Mouse (Mus musculus) hindbrain, embryonic 15.5 days (tissue): ENCODE data around the gene 9430097D07Rik. TPM values are rescaled to one million over a fixed set of nuclear protein-coding genes. Genes with fewer than 3 reads are reported as not detected.
A peak's percentile ranks its signal among the peaks of the same experiment; 100 is the strongest.

ENCODE experiments used
- ATAC-seq: fragments of 200-750 bp; cut with Nextera tagmentation; 2 replicates; pipeline ENCODE4 v1.8.0; 2017; ENCODE audit warnings: low read depth, moderate number of reproducible peaks, moderate TSS enrichment; ENCODE audit not compliant: low FRiP score
- H3K27ac ChIP-seq: fragments of 300-500 bp; sonication (generic); replicated peaks from 2 replicates; pipeline ENCODE4 v1.5.1; 2015; ENCODE audit warnings: mild to moderate bottlenecking, inconsistent platforms
- H3K27me3 ChIP-seq: fragments of 300-500 bp; sonication (generic); 2 replicates; pipeline ENCODE4 v1.6.1; 2015; ENCODE audit warnings: control low read depth, inconsistent platforms
- H3K36me3 ChIP-seq: fragments of 300-500 bp; sonication (generic); 2 replicates; pipeline ENCODE4 v1.6.1; 2015; ENCODE audit warnings: control low read depth, inconsistent platforms
- H3K4me1 ChIP-seq: fragments of 300-500 bp; sonication (generic); replicated peaks from 2 replicates; pipeline ENCODE4 v1.6.1; 2015; ENCODE audit warnings: control low read depth, inconsistent platforms
- H3K4me2 ChIP-seq: fragments of 300-500 bp; sonication (generic); 2 replicates; pipeline ENCODE4 v1.6.1; 2015; ENCODE audit warnings: moderate library complexity, mild to moderate bottlenecking, inconsistent platforms
- H3K4me3 ChIP-seq: fragments of 300-500 bp; sonication (generic); 2 replicates; pipeline ENCODE4 v1.5.1; 2015; ENCODE audit warnings: mild to moderate bottlenecking, inconsistent platforms
- H3K9ac ChIP-seq: fragments of 300-500 bp; sonication (generic); 2 replicates; pipeline ENCODE4 v1.6.1; 2015; ENCODE audit warnings: inconsistent platforms
- H3K9me3 ChIP-seq: fragments of 300-500 bp; sonication (generic); 2 replicates; pipeline ENCODE4 v1.6.1; 2016; ENCODE audit warnings: control low read depth, inconsistent platforms
- WGBS: fragments of 180-500 bp; shearing (Covaris S2); methylation state at CpG from one replicate; pipeline ENCODE4 v1.1.7; 2015; 5-methylcytosine and 5-hydroxymethylcytosine counted together
- polyA plus RNA-seq: library from polyadenylated mRNA; unstranded; fragments of >200 nt; fragmentation: Nextera tagmentation; extraction: Ambion mirVana; gene quantifications from 2 replicates; pipeline ENCODE4 v1.2.1, GENCODE M21; 2015

Gene 9430097D07Rik
- polyA plus RNA-seq: 0.79 and 0.87 TPM in 2 replicates

DNA sequence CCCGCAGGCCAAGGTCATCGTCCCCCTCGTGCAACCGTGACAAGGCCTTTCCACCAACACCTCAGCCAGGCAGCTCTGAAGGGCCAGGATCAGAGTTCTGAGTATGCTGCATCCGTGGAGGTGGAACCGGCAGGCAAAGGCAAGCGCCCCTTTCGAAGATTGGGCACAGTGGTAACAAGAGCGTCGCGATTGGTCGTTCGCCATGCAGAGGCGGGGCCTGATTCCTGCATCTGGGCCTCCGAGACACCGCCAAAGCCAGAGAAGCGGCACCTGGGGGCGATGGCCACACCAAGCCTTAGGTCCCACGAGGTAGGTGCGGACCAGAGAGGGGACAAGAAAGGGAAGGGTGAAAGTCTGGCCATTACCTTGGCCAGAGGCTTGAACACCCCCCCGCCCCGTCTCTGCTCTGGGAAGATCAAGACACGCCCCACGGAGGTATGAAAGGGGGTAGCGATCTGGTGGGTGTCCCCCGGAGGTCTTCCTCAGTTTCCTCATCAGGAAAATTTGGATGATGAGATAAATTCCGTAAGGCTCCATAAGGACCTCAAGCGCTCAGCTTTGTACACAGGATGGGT, at the start of gene 9430097D07Rik:
Gene 9430097D07Rik (minus strand): TSS at position 99 of the 575 bp plus-strand sequence.
- H3K36me3 ChIP-seq: no peaks in the 10 kb centered on the region
- peak within 1 kb of the TSS; percentile 54 for H3K4me3 ChIP-seq
- no peaks in the 10 kb centered on the region for H3K9me3 ChIP-seq
- H3K4me2 ChIP-seq: peak within 1 kb of the TSS; percentile 94
- H3K9ac ChIP-seq: peak within 1 kb of the TSS; percentile 59
- peak within 1 kb of the TSS; percentile 46 for H3K27ac ChIP-seq
- peaks cover 17% of the 10 kb centered on the region for H3K27me3 ChIP-seq
- 5% methylated on average over 28 of the region's 28 CpGs for WGBS
- peak; percentile 81 for ATAC-seq
- peaks cover 29% of the 10 kb centered on the region for H3K4me1 ChIP-seq

DNA sequence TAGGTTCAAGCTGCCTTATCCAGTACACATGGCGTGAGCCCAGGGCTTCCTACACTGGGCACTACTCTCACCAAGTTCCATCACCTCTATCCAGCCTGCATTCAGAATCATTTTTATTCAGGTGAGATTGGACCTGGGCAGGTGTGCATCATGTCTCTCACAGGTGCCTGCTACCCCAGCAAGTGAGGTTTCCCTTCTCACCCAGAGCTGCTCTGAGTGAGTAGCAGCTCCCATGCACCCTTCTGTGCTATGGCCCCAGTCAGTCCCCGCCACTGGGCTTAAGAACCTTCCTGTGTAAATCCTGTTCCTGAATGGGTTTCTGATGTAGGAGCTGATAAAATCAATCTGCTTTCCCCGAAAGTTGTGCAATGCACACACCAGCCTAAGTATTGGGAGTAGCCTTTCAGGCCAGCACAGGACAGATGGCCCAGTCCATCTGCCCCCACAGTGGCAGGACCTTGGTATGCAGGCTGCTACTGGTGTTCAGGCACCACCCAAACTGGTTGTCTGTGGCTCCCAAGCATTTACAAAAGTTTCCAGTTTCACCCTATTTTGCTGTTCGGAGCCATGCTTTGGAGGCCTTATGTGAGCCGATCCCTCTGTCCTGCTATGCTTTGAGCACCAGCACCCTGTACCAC, 48.7 kb upstream of the 9430097D07Rik start:
- Histone ChIP-seq H3K27me3 (no peaks in the 10 kb centered on the region), H3K4me1 (peaks cover 70% of the 10 kb centered on the region), H3K27ac (0 out of 2 replicates have a peak overlapping the region, but pooled peaks have one; percentile 87), H3K36me3 (no peaks in the 10 kb centered on the region), H3K4me3 (no peak overlapping the region), H3K9me3 (no peaks in the 10 kb centered on the region), H3K9ac (no peak overlapping the region), H3K4me2 (no peak overlapping the region)
- ATAC-seq: no peak
- 84% methylated on average over 5 of the region's 5 CpGs for WGBS

DNA sequence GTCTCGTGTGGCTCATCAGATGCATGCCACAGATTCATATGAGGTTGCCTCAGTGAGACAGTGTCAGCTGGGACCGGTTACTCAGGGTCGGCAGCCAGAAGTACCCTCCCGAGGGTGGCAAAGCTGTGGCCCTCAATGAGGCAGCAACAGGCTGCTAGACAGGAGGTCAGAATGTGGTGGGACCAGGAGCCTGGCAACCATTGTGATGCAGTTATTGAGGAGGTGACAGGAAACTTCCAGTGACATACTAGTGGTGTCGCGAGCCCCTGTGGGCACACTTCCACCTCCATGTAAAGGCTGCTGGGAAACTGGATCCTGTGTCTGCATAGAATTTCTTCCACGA, 46.0 kb upstream of the 9430097D07Rik start, which contains the start of gene Ak1:
Gene Ak1 (plus strand): TSS at position 242 of the 343 bp plus-strand sequence.
- H3K4me3 ChIP-seq: no peak within 1 kb of the TSS
- H3K27me3 ChIP-seq: no peaks in the 10 kb centered on the region
- H3K4me1 ChIP-seq: peaks cover 47% of the 10 kb centered on the region
- no peaks in the 10 kb centered on the region for H3K9me3 ChIP-seq
- ATAC-seq: no peak
- peaks cover 13% of the 10 kb centered on the region; the same call in 1 of the 2 replicates for H3K36me3 ChIP-seq
- no peak within 1 kb of the TSS for H3K4me2 ChIP-seq
- no peak within 1 kb of the TSS for H3K9ac ChIP-seq
- WGBS: 34% methylated on average over 7 of the region's 7 CpGs
- peak within 1 kb of the TSS; percentile 13; the same call in 1 of the 2 replicates for H3K27ac ChIP-seq

DNA sequence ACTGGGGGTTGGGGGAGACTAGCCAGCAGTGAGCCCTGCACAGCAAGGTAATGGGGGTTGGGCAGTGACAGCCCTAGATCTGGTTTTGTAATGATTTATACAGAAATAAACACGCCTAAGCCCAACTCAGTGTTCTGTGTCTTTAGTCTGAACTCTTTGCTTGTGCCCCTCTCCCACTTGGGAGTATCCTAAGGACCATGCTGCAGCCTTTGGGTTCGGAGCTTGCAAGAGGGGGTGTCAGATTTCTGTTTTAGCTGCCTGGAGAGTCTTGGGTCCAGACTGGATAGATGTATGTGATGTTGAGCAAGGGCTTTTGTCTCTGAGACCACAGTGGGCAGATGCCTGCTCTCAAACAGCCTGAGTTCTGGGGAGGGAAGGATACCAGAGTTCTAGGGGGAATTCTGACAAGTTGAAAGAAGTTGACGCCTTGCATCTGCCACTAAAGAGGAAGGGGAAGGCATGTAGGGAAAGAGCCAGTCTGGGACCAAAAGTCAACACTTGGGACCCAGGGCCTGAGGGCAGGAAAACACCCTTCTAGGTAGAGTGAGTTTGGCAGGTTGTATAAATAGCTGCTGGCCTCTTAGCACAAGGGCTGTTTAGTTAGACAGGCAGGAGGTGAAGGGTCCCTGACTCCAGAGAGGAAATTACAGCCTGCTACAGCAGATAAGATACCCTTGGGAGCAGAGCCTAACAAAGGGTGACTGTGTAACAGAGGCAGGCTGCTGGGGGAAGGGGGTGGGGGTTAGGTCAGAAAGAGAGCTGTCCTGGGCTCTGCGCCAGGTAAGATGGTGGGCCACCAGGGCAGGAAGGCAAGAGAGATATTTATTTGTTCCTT, 45.4 kb upstream of the 9430097D07Rik start:
- H3K4me2 ChIP-seq: no peak overlapping the region
- ATAC-seq: no peak
- peak overlapping the region; percentile 13; the same call in 1 of the 2 replicates for H3K27ac ChIP-seq
- H3K4me3 ChIP-seq: no peak overlapping the region
- no peak overlapping the region for H3K9ac ChIP-seq
- peaks cover 41% of the 10 kb centered on the region for H3K4me1 ChIP-seq
- no peaks in the 10 kb centered on the region for H3K27me3 ChIP-seq
- 49% methylated on average over 4 of the region's 4 CpGs for WGBS
- H3K9me3 ChIP-seq: no peaks in the 10 kb centered on the region
- peaks cover 13% of the 10 kb centered on the region; the same call in 1 of the 2 replicates for H3K36me3 ChIP-seq

DNA sequence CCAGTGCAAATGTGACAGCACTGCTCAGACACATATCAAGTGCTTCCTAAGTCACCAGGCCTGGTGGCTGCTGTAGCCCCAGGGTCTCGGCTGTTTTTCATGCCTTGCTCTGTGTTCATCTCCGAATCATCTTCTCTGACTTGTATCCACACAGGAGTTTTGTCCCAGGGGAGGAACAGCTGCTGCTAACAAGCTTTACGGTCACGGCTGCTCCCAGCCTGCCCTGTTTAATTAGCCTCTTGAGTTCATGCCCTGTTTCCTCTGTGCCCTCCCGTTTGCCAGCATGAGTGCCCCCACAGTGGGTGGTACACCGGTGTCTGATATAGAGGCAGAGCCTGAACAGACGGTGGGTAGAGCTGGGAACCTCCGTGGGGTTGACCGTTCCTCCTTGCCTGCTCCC, 42.6 kb upstream of the 9430097D07Rik start:
- H3K9ac ChIP-seq: no peak overlapping the region
- WGBS: 53% methylated on average over 9 of the region's 9 CpGs
- peaks cover 20% of the 10 kb centered on the region for H3K36me3 ChIP-seq
- ATAC-seq: no peak
- no peaks in the 10 kb centered on the region for H3K9me3 ChIP-seq
- H3K4me2 ChIP-seq: no peak overlapping the region
- no peak overlapping the region for H3K4me3 ChIP-seq
- peaks cover 25% of the 10 kb centered on the region for H3K4me1 ChIP-seq
- no peak overlapping the region for H3K27ac ChIP-seq
- no peaks in the 10 kb centered on the region for H3K27me3 ChIP-seq

DNA sequence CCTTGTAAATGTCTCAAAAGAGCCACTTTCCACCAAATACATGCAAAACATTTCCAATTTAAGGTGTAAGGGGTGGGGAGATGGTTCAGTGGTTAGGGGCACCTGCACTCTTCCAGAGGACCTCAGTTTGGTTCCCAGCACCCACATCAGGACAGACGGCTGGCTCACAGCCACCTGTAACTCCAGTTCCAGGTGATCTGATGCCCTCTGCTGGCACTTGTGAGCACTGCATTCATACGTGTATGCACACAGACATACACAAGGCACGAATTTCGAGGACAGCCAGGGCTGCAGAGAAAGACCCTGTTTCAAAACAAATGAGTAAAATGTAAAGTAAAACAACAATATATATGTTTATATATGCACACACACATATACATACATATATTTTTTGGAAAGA, 42.1 kb upstream of the 9430097D07Rik start:
- no peak for ATAC-seq
- Histone ChIP-seq H3K9ac (no peak overlapping the region), H3K27ac (no peak overlapping the region), H3K4me3 (no peak overlapping the region), H3K4me1 (peaks cover 25% of the 10 kb centered on the region), H3K36me3 (peaks cover 23% of the 10 kb centered on the region), H3K9me3 (no peaks in the 10 kb centered on the region), H3K4me2 (no peak overlapping the region), H3K27me3 (no peaks in the 10 kb centered on the region)
- WGBS: 89% methylated on average over 4 of the region's 4 CpGs

DNA sequence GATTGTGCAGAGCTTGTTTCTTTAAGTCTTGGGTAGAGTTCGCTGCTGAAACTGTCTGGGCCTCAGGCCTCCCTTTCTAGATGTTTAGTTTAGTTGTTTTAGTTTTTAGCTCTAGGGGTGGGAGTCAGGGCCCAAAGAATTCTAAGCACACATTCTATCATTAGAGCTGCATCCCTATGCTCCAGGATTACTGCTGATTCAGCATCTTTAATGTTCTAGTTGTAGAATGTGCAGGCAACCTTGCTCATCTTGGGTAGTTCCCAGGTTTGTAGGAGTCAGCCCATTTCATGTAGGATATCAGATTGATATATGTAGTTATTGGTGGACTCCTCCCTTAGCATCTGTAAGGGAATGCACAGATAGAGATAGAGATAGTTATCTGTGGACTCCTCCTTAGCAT, 41.6 kb upstream of the 9430097D07Rik start:
- ATAC-seq: no peak
- Histone ChIP-seq H3K4me1 (peaks cover 25% of the 10 kb centered on the region), H3K4me2 (no peak overlapping the region), H3K27me3 (no peaks in the 10 kb centered on the region), H3K9ac (no peak overlapping the region), H3K27ac (no peak overlapping the region), H3K9me3 (no peaks in the 10 kb centered on the region), H3K4me3 (no peak overlapping the region), H3K36me3 (peaks cover 23% of the 10 kb centered on the region)
- 86% methylated on average over 1 of the region's 1 CpGs for WGBS

DNA sequence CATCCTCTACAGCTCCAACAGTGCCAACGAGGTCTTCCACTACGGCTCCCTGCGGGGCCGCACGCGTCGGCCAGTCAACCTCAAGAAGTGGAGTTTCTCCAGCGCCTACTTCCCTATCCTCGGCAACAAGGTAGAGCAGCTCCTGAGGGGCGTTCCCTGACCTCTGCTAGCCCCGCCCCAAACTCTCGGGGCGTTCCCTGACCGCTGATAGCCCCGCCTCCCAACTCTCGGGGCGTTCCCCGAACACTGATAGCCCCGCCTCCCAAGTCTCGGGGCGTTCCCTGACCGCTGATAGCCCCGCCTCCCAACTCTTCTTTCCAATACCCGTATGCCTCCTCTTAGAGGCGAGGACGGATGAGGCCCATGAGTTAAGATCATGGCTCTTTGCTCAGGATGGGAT, 36.8 kb upstream of the 9430097D07Rik start:
- Histone ChIP-seq H3K9me3 (no peaks in the 10 kb centered on the region), H3K27ac (no peak overlapping the region), H3K36me3 (peaks cover 14% of the 10 kb centered on the region), H3K4me3 (no peak overlapping the region), H3K9ac (no peak overlapping the region), H3K27me3 (peaks cover 3% of the 10 kb centered on the region; the same call in 1 of the 2 replicates), H3K4me2 (no peak overlapping the region), H3K4me1 (peaks cover 22% of the 10 kb centered on the region)
- ATAC-seq: no peak
- 64% methylated on average over 26 of the region's 26 CpGs for WGBS

DNA sequence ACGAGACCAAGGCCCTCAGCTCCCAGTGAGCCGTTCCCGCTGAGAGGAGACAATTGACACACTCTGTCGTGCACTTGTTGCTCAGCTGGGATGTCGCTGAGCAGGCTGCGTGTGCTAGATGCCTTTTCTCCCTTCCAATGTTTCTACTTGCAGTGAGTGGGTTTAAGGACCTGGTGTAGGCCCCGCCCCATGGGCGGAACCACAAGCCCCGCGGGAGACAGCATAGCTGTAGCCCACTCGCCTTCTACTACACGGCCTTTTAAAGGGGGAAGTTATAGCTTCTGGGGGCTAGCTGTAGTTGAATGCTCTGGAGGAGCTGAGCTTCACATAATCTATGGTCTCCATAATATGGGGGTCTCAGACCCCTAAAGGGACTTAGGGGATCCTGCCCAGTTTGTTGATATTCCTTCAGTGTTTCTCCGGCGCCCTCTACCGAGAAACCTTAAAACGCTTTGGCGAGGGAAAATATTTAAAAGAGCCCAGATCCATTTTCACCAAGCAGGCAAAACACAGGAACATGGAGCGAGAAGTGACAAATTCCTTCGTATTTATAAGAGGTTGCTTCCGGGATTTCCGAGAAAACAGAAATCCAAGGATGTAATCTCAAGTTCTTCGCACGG, 35.2 kb upstream of the 9430097D07Rik start:
- WGBS: 15% methylated on average over 23 of the region's 23 CpGs
- peaks cover 28% of the 10 kb centered on the region for H3K4me1 ChIP-seq
- H3K36me3 ChIP-seq: peaks cover 10% of the 10 kb centered on the region
- no peaks in the 10 kb centered on the region for H3K9me3 ChIP-seq
- peak overlapping the region; percentile 28 for H3K4me3 ChIP-seq
- no peak overlapping the region for H3K9ac ChIP-seq
- H3K27me3 ChIP-seq: peaks cover 3% of the 10 kb centered on the region; the same call in 1 of the 2 replicates
- ATAC-seq: no peak
- peak overlapping the region; percentile 46 for H3K4me2 ChIP-seq
- no peak overlapping the region for H3K27ac ChIP-seq

DNA sequence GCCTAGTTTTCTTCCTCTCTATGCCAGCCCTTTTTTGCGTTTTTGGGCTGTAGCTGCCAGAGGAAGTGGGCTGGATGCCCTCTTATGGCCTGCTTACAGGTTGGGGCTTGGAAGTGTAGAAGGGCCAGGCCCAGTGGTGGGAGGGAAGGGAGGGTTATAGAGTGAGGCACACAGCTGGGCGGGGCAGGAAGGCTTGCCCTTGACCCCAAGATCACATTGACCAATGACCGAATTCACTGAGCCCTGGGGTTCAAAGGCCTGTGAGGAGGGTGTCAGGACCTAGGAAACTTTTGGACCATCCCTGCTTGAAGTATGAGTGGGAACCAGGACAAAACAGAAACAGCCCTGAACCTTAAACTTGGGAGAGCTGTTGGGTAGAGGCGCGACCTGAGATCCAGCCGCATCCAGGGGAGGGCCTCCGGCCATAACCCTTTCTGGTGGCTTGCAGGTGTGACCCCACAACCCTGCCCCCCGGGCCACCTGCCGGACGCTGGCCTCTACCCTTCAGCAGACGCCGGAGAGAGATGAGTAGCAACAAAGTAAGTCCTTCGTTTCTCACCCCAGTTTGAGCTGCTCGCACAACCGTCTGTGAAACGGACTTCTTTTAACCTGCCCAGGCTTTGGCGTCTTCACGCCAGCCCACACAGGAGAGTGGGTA, 33.4 kb upstream of the 9430097D07Rik start:
- H3K4me3 ChIP-seq: peak overlapping the region; percentile 78
- H3K36me3 ChIP-seq: 0 out of 2 replicates have a peak, but pooled peaks cover 5% of the 10 kb centered on the region
- 45% methylated on average over 18 of the region's 18 CpGs for WGBS
- peak overlapping the region; percentile 85 for H3K4me2 ChIP-seq
- ATAC-seq: no peak
- H3K9me3 ChIP-seq: no peaks in the 10 kb centered on the region
- H3K27me3 ChIP-seq: peaks cover 3% of the 10 kb centered on the region; the same call in 1 of the 2 replicates
- H3K4me1 ChIP-seq: peaks cover 28% of the 10 kb centered on the region
- no peak overlapping the region for H3K27ac ChIP-seq
- H3K9ac ChIP-seq: no peak overlapping the region

DNA sequence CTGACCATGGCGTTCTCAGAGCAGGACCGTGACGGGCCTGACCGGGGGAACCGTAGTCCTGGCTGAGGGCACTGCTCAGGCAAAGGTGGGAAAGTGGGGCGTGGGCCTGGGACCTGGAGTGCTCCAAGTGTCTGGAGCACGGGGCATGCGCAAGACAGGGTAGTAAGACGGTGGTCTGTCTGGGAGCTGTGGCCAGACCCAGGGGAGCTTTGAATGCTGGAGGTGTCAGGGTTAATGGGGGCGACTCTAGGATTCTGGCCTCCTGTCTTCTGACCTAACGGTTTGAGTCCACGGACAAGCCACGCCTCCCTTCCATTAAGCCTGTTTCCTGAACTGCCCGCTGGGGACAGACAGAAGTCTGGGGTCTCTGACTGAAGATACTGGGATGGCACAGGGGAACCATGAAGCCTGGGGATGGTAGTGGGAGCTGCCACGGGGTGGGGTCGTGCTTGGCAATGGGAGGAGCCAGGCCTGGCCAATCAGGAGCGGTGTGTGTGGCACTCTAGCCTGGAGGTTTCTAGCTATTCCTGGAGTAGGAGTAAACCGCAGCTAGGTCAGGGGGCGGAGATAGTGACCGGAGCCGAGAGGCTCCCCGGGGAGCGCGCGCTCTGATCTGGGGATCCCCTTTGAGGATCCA, 32.8 kb upstream of the 9430097D07Rik start:
- peak overlapping the region; percentile 85 for H3K4me2 ChIP-seq
- WGBS: 9% methylated on average over 25 of the region's 25 CpGs
- peak; percentile 43; the same call in 1 of the 2 replicates for ATAC-seq
- no peak overlapping the region for H3K27ac ChIP-seq
- H3K4me3 ChIP-seq: peak overlapping the region; percentile 78
- H3K9me3 ChIP-seq: no peaks in the 10 kb centered on the region
- H3K4me1 ChIP-seq: peaks cover 28% of the 10 kb centered on the region
- peaks cover 3% of the 10 kb centered on the region; the same call in 1 of the 2 replicates for H3K27me3 ChIP-seq
- H3K36me3 ChIP-seq: 0 out of 2 replicates have a peak, but pooled peaks cover 5% of the 10 kb centered on the region
- H3K9ac ChIP-seq: no peak overlapping the region
